Comparison of ENCODE assay signal across 22 mouse cellular contexts in genomic region chr19:53072406-53072805, GRCm38 (mm10). TPM values are rescaled to one million over a fixed set of nuclear protein-coding genes. Genes with fewer than 3 reads are reported as not detected.
A peak's percentile ranks its signal among the peaks of the same experiment; 100 is the strongest.
DNase-seq lines count a peak whose midpoint lies in the region; ATAC-seq lines count a peak whose summit lies in the region.
"Had no signal": no experiment of that assay in that cellular context is flagged by ENCODE, and none has a peak within 500 bp of the region (broad histone marks: within the 10 kb centered on the region; RNA-seq: fewer than 3 reads in every experiment).

No protein-coding gene starts in this region.

- no peak for ATAC-seq in forebrain, embryonic 15.5 days (replicated peaks)
- no peak for ATAC-seq in forebrain, embryonic 12.5 days (ENCODE audit: low FRiP score)
- no peak for ATAC-seq in heart, embryonic 15.5 days (replicated peaks; ENCODE audit: insufficient number of reproducible peaks, insufficient read depth, low FRiP score, low read depth)
- ATAC-seq in limb, embryonic 13.5 days (ENCODE audit: low FRiP score, low read depth) = no peak
- ATAC-seq: CD4-positive, CD25-positive, alpha-beta regulatory T cell, adult 4 months; forebrain, embryonic 13.5 days; Patski had no signal

- H3K4me3 ChIP-seq in forebrain, embryonic 15.5 days = no peak overlapping the region
- H3K4me3 ChIP-seq in forebrain, embryonic 12.5 days (replicated peaks) = no peak overlapping the region
- H3K4me3 ChIP-seq in heart, embryonic 15.5 days = no peak overlapping the region
- H3K4me3 ChIP-seq in embryonic facial prominence, embryonic 10.5 days = no peak overlapping the region
- no peak overlapping the region for H3K4me3 ChIP-seq in limb, embryonic 13.5 days
- H3K4me3 ChIP-seq: forebrain, embryonic 13.5 days; hindbrain, embryonic 15.5 days; liver, embryonic 13.5 days; lung, embryonic 15.5 days had no signal

- no peaks in the 10 kb centered on the region for H3K9me3 ChIP-seq in forebrain, embryonic 15.5 days
- H3K9me3 ChIP-seq in forebrain, embryonic 12.5 days = no peaks in the 10 kb centered on the region
- H3K9me3 ChIP-seq in heart, embryonic 15.5 days (replicated peaks) = no peaks in the 10 kb centered on the region
- no peaks in the 10 kb centered on the region for H3K9me3 ChIP-seq in embryonic facial prominence, embryonic 10.5 days
- H3K9me3 ChIP-seq in limb, embryonic 13.5 days = 0 out of 2 replicates have a peak, but pooled peaks cover 3% of the 10 kb centered on the region
- H3K9me3 ChIP-seq: forebrain, embryonic 13.5 days; hindbrain, embryonic 15.5 days; liver, embryonic 13.5 days; lung, embryonic 15.5 days had no signal

- no peak overlapping the region for H3K9ac ChIP-seq in forebrain, embryonic 15.5 days (replicated peaks)
- H3K9ac ChIP-seq in forebrain, embryonic 12.5 days = no peak overlapping the region
- no peak overlapping the region for H3K9ac ChIP-seq in heart, embryonic 15.5 days
- H3K9ac ChIP-seq in limb, embryonic 13.5 days = no peak overlapping the region
- H3K9ac ChIP-seq: forebrain, embryonic 13.5 days; hindbrain, embryonic 15.5 days; liver, embryonic 13.5 days; lung, embryonic 15.5 days had no signal

- intact Hi-C loops in heart, postnatal 10 days (cut with DNase I) = no loop called here

- H3K4me2 ChIP-seq in forebrain, embryonic 15.5 days (replicated peaks) = no peak overlapping the region
- H3K4me2 ChIP-seq in forebrain, embryonic 12.5 days = no peak overlapping the region
- no peak overlapping the region for H3K4me2 ChIP-seq in heart, embryonic 15.5 days
- no peak overlapping the region for H3K4me2 ChIP-seq in limb, embryonic 13.5 days (replicated peaks)
- H3K4me2 ChIP-seq: forebrain, embryonic 13.5 days; hindbrain, embryonic 15.5 days; liver, embryonic 13.5 days; lung, embryonic 15.5 days had no signal

- H3K27me3 ChIP-seq in forebrain, embryonic 15.5 days = no peaks in the 10 kb centered on the region
- no peaks in the 10 kb centered on the region for H3K27me3 ChIP-seq in forebrain, embryonic 12.5 days
- no peaks in the 10 kb centered on the region for H3K27me3 ChIP-seq in heart, embryonic 15.5 days
- no peaks in the 10 kb centered on the region for H3K27me3 ChIP-seq in embryonic facial prominence, embryonic 10.5 days (replicated peaks; ENCODE audit: low read depth, poor library complexity, severe bottlenecking)
- H3K27me3 ChIP-seq in limb, embryonic 13.5 days = no peaks in the 10 kb centered on the region
- H3K27me3 ChIP-seq: forebrain, embryonic 13.5 days; hindbrain, embryonic 15.5 days; liver, embryonic 13.5 days; lung, embryonic 15.5 days; Patski had no signal

- H3K27ac ChIP-seq in forebrain, embryonic 15.5 days (replicated peaks) = peak overlapping the region; percentile 39; the same call in 1 of the 2 replicates
- H3K27ac ChIP-seq in forebrain, embryonic 12.5 days = no peak overlapping the region
- H3K27ac ChIP-seq in heart, embryonic 15.5 days = 0 out of 2 replicates have a peak overlapping the region, but pooled peaks have one; percentile 50
- peak overlapping the region; percentile 61 for H3K27ac ChIP-seq in embryonic facial prominence, embryonic 10.5 days (replicated peaks)
- peak overlapping the region; percentile 39; the same call in 1 of the 2 replicates for H3K27ac ChIP-seq in limb, embryonic 13.5 days
- H3K27ac ChIP-seq: forebrain, embryonic 13.5 days; hindbrain, embryonic 15.5 days; liver, embryonic 13.5 days had no signal

- H3K36me3 ChIP-seq in forebrain, embryonic 15.5 days = no peaks in the 10 kb centered on the region
- H3K36me3 ChIP-seq in forebrain, embryonic 12.5 days (replicated peaks) = no peaks in the 10 kb centered on the region
- H3K36me3 ChIP-seq in heart, embryonic 15.5 days = no peaks in the 10 kb centered on the region
- no peaks in the 10 kb centered on the region for H3K36me3 ChIP-seq in embryonic facial prominence, embryonic 10.5 days (replicated peaks)
- H3K36me3 ChIP-seq in limb, embryonic 13.5 days = no peaks in the 10 kb centered on the region
- H3K36me3 ChIP-seq: hindbrain, embryonic 15.5 days; liver, embryonic 13.5 days; lung, embryonic 15.5 days had no signal

- DNase-seq in heart, postnatal 10 days = no peak
- no peak for DNase-seq in embryonic facial prominence, embryonic 10.5 days (ENCODE audit: low spot score)
- DNase-seq in right cerebral cortex, postnatal 25 days = no peak
- DNase-seq: cerebellum, adult 11-12 months; cerebellum, postnatal 14 days; embryo, embryonic 11 days; gastrocnemius, postnatal 25 days; heart, postnatal 36 days; kidney, adult 2 months; kidney, postnatal 14 days; liver, embryonic 13.5 days; lung, postnatal 4 days; midbrain, embryonic 14.5 days had no signal

- H3K4me1 ChIP-seq in forebrain, embryonic 15.5 days = peaks cover 22% of the 10 kb centered on the region
- H3K4me1 ChIP-seq in forebrain, embryonic 12.5 days = peaks cover 10% of the 10 kb centered on the region; the same call in 1 of the 2 replicates
- H3K4me1 ChIP-seq in heart, embryonic 15.5 days (replicated peaks) = peaks cover 38% of the 10 kb centered on the region
- peaks cover 35% of the 10 kb centered on the region for H3K4me1 ChIP-seq in embryonic facial prominence, embryonic 10.5 days
- peaks cover 57% of the 10 kb centered on the region for H3K4me1 ChIP-seq in limb, embryonic 13.5 days
- H3K4me1 ChIP-seq: forebrain, embryonic 13.5 days; hindbrain, embryonic 15.5 days had no signal

- 87% methylated on average over 5 of the region's 5 CpGs for WGBS in forebrain, embryonic 15.5 days
- WGBS in forebrain, embryonic 12.5 days = 86% methylated on average over 5 of the region's 5 CpGs
- 70% methylated on average over 5 of the region's 5 CpGs for WGBS in heart, embryonic 15.5 days
- 80% methylated on average over 5 of the region's 5 CpGs for WGBS in embryonic facial prominence, embryonic 10.5 days
- 81% methylated on average over 5 of the region's 5 CpGs for WGBS in limb, embryonic 13.5 days

RNA-seq across cellular contexts. Expression of gene Xpnpep1, which starts 32.4 kb away (rescaled TPM):
- polyA plus RNA-seq in forebrain, embryonic 15.5 days (2015; fragmentation: Nextera tagmentation; extraction: Ambion mirVana) = 130 and 136 TPM in 2 replicates
- 140 and 147 TPM in 2 replicates for polyA plus RNA-seq in forebrain, embryonic 12.5 days (2016; fragmentation: Nextera tagmentation; extraction: Ambion mirVana)
- 128 and 135 TPM in 2 replicates for polyA plus RNA-seq in heart, embryonic 15.5 days (2015; fragmentation: Nextera tagmentation; extraction: Ambion mirVana)
- total RNA-seq in heart, postnatal 10 days (2021) = 100 to 1,000 TPM; 124 to 125 TPM
- 158 and 159 TPM in 2 replicates for polyA plus RNA-seq in embryonic facial prominence, embryonic 10.5 days (2016; fragmentation: Nextera tagmentation; extraction: Ambion mirVana)
- polyA plus RNA-seq in limb, embryonic 13.5 days (2015; fragmentation: Nextera tagmentation; extraction: Ambion mirVana) = 153 and 163 TPM in 2 replicates
